Mouse (Mus musculus): ENCODE results near the gene Psmb3.

Psmb3 gene

GRCm38 (mm10) chr11:97668160-97668559 is 35.0 kb upstream of the Psmb3 start:
- DNase-seq = no peak

- DNase-seq = no peak
Observed at GRCm38 (mm10) chr11:97669268-97669667, 33.9 kb upstream of the Psmb3 start.

GRCm38 (mm10) chr11:97669829-97670228 is 33.4 kb upstream of the Psmb3 start:
- DNase-seq = peak; percentile 41

- DNase-seq = no peak
Observed at GRCm38 (mm10) chr11:97670234-97671176, 32.7 kb upstream of the Psmb3 start.

- DNase-seq = no peak
Observed at GRCm38 (mm10) chr11:97671177-97671527, 32.0 kb upstream of the Psmb3 start.

- DNase-seq = no peak
Observed at GRCm38 (mm10) chr11:97673148-97673547, 30.1 kb upstream of the Psmb3 start.

GRCm38 (mm10) chr11:97676050-97676754 is 27.0 kb upstream of the Psmb3 start:
- no peak for DNase-seq

- no peak for DNase-seq
Observed at GRCm38 (mm10) chr11:97677381-97677780, 25.8 kb upstream of the Psmb3 start.

GRCm38 (mm10) chr11:97677842-97678241 is 25.4 kb upstream of the Psmb3 start:
- DNase-seq = no peak

- no peak for DNase-seq
Observed at GRCm38 (mm10) chr11:97678301-97678700, 24.9 kb upstream of the Psmb3 start.

GRCm38 (mm10) chr11:97680430-97680829 is 22.8 kb upstream of the Psmb3 start:
- no peak for DNase-seq

- no peak for DNase-seq
Observed at GRCm38 (mm10) chr11:97682504-97683055, 20.6 kb upstream of the Psmb3 start.

GRCm38 (mm10) chr11:97684063-97684680 is 19.0 kb upstream of the Psmb3 start:
- DNase-seq = no peak

- no peak for DNase-seq
Observed at GRCm38 (mm10) chr11:97684766-97685165, 18.4 kb upstream of the Psmb3 start.

- DNase-seq = peak; percentile 85
Observed at GRCm38 (mm10) chr11:97685613-97686321, 17.4 kb upstream of the Psmb3 start, which contains the start of gene Cisd3. TSS of gene Cisd3 (plus strand) at chr11:97685826.

GRCm38 (mm10) chr11:97686322-97686908 is 16.8 kb upstream of the Psmb3 start:
- no peak for DNase-seq

- DNase-seq = no peak
Observed at GRCm38 (mm10) chr11:97687061-97687460, 16.1 kb upstream of the Psmb3 start.

GRCm38 (mm10) chr11:97689861-97690260 is 13.3 kb upstream of the Psmb3 start:
- peak; percentile 64 for DNase-seq

- no peak for DNase-seq
Observed at GRCm38 (mm10) chr11:97694435-97694834, 8.8 kb upstream of the Psmb3 start.

- no peak for DNase-seq
Observed at GRCm38 (mm10) chr11:97694921-97695711, 8.1 kb upstream of the Psmb3 start.

- no peak for DNase-seq
Observed at GRCm38 (mm10) chr11:97695712-97696401, 7.3 kb upstream of the Psmb3 start.
